Mouse (Mus musculus): ENCODE results near the gene Gm17677.

Gm17677 gene

DNA sequence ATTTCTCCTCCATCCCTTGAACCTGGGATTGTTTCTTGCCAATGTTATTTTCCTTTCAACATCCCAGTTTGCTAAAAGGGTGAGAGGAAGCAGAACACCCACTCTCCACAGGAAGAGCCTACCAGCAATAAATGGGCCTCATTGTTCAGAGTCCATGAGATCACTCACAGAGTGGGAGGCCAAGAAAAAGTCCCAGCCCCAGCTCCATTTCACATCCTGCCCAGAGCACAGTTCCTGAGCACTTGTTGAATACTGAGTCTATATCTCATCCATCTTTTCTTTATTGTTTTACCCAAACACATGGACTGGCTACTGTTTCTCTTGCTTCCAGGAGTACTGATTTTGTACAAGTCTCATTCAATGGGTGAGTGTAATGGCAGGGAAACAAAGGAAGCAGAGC lies at the start of gene Gm17677:
Gene Gm17677, plus strand, starts transcription at position 301 of the 400 bp plus-strand sequence.
- DNase-seq = no peak

DNA sequence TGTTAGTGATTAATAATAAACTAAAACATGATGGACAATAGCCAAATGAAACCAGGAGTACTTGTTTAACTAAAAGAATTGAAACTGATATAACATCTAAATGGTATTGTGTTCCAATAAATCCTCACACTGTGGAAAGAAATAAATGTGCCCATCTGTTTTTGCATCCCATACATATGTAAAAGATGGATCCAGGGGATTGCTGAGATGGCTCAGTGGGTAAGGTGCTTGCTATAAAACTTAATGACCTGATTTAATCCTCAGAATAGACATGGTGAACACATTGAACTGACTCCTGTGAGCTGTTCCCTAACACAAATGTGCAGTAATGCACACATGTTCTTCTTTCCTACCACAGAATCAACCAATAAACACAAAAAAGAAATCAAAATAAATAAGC lies 48.9 kb upstream of the Gm17677 start:
- no peak for DNase-seq

DNA sequence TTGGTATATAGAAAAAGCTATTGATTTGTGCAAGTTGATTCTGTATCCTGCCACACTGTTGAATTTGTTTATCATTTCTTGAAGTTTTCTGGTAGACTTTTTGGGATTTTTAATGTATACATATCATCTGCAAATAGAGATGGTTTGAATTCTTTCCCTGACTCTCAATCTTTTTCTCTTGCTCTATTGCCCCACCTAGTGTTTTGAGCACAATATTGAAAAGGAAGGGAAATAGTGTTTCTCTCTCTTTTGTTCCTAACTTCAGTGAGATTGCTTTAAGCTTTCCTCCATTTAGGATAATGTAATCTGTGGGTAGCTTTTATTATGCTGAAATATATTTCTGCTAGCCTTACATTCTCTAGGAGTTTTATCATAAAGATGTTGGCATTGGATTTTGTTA lies 33.6 kb upstream of the Gm17677 start:
- no peak for DNase-seq

GRCm38 (mm10) chr9:35756843-35757242 lies 16.0 kb downstream of the Gm17677 start:
- no peak for DNase-seq

GRCm38 (mm10) chr9:35778009-35778408 lies 37.2 kb downstream of the Gm17677 start, which contains the start of gene Gm17727:
TSS of gene Gm17727 (minus strand) at chr9:35778109.
- no peak for DNase-seq

- DNase-seq = no peak
Observed at GRCm38 (mm10) chr9:35790001-35790400, 49.2 kb downstream of the Gm17677 start, which contains the start of the genes Gm27235 and D730048I06Rik. TSS of gene Gm27235 (minus strand) at chr9:35790101. TSS of gene D730048I06Rik (minus strand) at chr9:35790112.
